Mouse (Mus musculus): ENCODE measurements around the gene Zfp37. TPM values are rescaled to one million over a fixed set of nuclear protein-coding genes. Genes with fewer than 3 reads are reported as not detected.

The Zfp37 gene
- polyA plus RNA-seq, 1 experiment from 2014 or later = 6.7 TPM

Other genes starting within 250 kb of the Zfp37 start
- not detected in 2 replicates for gene Mup20, start 176.9 kb downstream of the Zfp37 start, polyA plus RNA-seq (2015; fragmentation: Nextera tagmentation; extraction: Ambion mirVana)
- gene Mup3, start 143.7 kb downstream of the Zfp37 start, polyA plus RNA-seq (2015; fragmentation: Nextera tagmentation; extraction: Ambion mirVana) = not detected in 2 replicates
- gene Mup21, start 80.2 kb downstream of the Zfp37 start, polyA plus RNA-seq (2015; fragmentation: Nextera tagmentation; extraction: Ambion mirVana) = not detected in 2 replicates
- gene Slc31a2, start 31.5 kb upstream of the Zfp37 start, polyA plus RNA-seq (2015; fragmentation: Nextera tagmentation; extraction: Ambion mirVana) = 19.7 and 20.3 TPM in 2 replicates
- 16.7 and 17.8 TPM in 2 replicates for gene Fkbp15, start 129.5 kb upstream of the Zfp37 start, polyA plus RNA-seq (2015; fragmentation: Nextera tagmentation; extraction: Ambion mirVana)
- 41.2 and 42.4 TPM in 2 replicates for gene Slc31a1, start 129.7 kb upstream of the Zfp37 start, polyA plus RNA-seq (2015; fragmentation: Nextera tagmentation; extraction: Ambion mirVana)
- 82.1 and 85.2 TPM in 2 replicates for gene Cdc26, start 177.6 kb upstream of the Zfp37 start, polyA plus RNA-seq (2015; fragmentation: Nextera tagmentation; extraction: Ambion mirVana)
- gene Prpf4, start 177.8 kb upstream of the Zfp37 start, polyA plus RNA-seq (2015; fragmentation: Nextera tagmentation; extraction: Ambion mirVana) = 11.6 and 13.8 TPM in 2 replicates
- gene Rnf183, start 204.2 kb upstream of the Zfp37 start, polyA plus RNA-seq (2015; fragmentation: Nextera tagmentation; extraction: Ambion mirVana) = not detected in 2 replicates
- 3.3 and 3.6 TPM in 2 replicates for gene Wdr31, start 239.8 kb upstream of the Zfp37 start, polyA plus RNA-seq (2015; fragmentation: Nextera tagmentation; extraction: Ambion mirVana)
- 0.99 and 1.1 TPM in 2 replicates for gene Bspry, start 249.0 kb upstream of the Zfp37 start, polyA plus RNA-seq (2015; fragmentation: Nextera tagmentation; extraction: Ambion mirVana)